Mouse (Mus musculus) Patski (cell line): ENCODE data around the gene Slc16a10. TPM values are rescaled to one million over a fixed set of nuclear protein-coding genes. Genes with fewer than 3 reads are reported as not detected.

Experiments used
- ATAC-seq: fragments of 100-300 bp; one replicate; pipeline ENCODE4 v1.8.0; 2021
- CTCF ChIA-PET: fragments of 350-600 bp; sonication (Branson Sonifier 250); formaldehyde crosslinking; loops from one replicate; lab custom pipeline; 2022; ENCODE audit warnings: inconsistent platforms; lab: Charles Lee
- POLR2A ChIA-PET: fragments of 350-600 bp; sonication (Branson Sonifier 250); formaldehyde crosslinking; loops from one replicate; lab custom pipeline; 2022; ENCODE audit warnings: antibody characterized with exemption, inconsistent platforms; lab: Charles Lee
- DNase-seq: peaks from one replicate; pipeline ENCODE4 v3.0.0-alpha.2; 2011; ENCODE audit warnings: low read depth, low spot score
- H3K27me3 ChIP-seq: fragments of 371-371 bp; one replicate; pipeline ENCODE4 v1.5.1; 2021
- CTCF ChIP-seq: fragments of 100-300 bp; IDR thresholded peaks from one replicate; pipeline ENCODE4 v1.5.1; 2021
- in situ Hi-C: fragments of 300-500 bp; cut with MboI; formaldehyde crosslinking; loops from 3 replicates; pipeline ENCODE4 v1.11.1; 2018; ENCODE audit warnings: low pct_unique_long_range_greater_than_20kb, mixed read lengths
- polyA plus RNA-seq: library from polyadenylated mRNA; unstranded; gene quantifications from one replicate; pipeline ENCODE4 v1.2.3, GENCODE M21; 2021

The Slc16a10 gene
- polyA plus RNA-seq, 1 experiment from 2014 or later: 9.1 TPM

GRCm38 (mm10) chr10:40061926-40062325, 80.1 kb downstream of the Slc16a10 start:
- TF ChIP-seq CTCF: no peak
- ATAC-seq (no peak), DNase-seq (no peak)
- ChIA-PET POLR2A (interaction anchor here (0.8 kb wide), 1 partner anchor 170 kb away, joined by 3 read pairs; no protein-coding TSS in a partner anchor), CTCF (interaction anchor here (1.1 to 14.6 kb wide), 3 partner anchors 34 to 152 kb away, joined by 3 to 138 read pairs (median 6); no protein-coding TSS in a partner anchor)
- in situ Hi-C loops: no loop called here
- no peaks in the 10 kb centered on the region for H3K27me3 ChIP-seq

GRCm38 (mm10) chr10:40058786-40059120, 83.3 kb downstream of the Slc16a10 start:
- in situ Hi-C loops: loop anchor here (5.0 to 10.0 kb wide), 3 partner anchors 86 to 466 kb away; partner anchors contain the start of gene Slc16a10
- CTCF ChIA-PET: interaction anchor here (14.6 kb wide), 1 partner anchor 155 kb away, joined by 138 read pairs; no protein-coding TSS in a partner anchor
- no peaks in the 10 kb centered on the region for H3K27me3 ChIP-seq
- POLR2A ChIA-PET: no interaction called here
- TF ChIP-seq CTCF: no peak
- DNase-seq: no peak
- ATAC-seq: no peak

- no peak for TF ChIP-seq CTCF
- in situ Hi-C loops: loop anchor here (5.0 to 10.0 kb wide), 3 partner anchors 87 to 467 kb away; partner anchors contain the start of gene Slc16a10
- ATAC-seq (no peak), DNase-seq (no peak)
- H3K27me3 ChIP-seq: no peaks in the 10 kb centered on the region
- CTCF ChIA-PET: interaction anchor here (14.6 kb wide), 1 partner anchor 156 kb away, joined by 138 read pairs; no protein-coding TSS in a partner anchor
- POLR2A ChIA-PET: no interaction called here
Measured at GRCm38 (mm10) chr10:40058062-40058785, 83.8 kb downstream of the Slc16a10 start.

GRCm38 (mm10) chr10:40057615-40058014, 84.4 kb downstream of the Slc16a10 start:
- in situ Hi-C loops: loop anchor here (5.0 to 10.0 kb wide), 3 partner anchors 87 to 467 kb away; partner anchors contain the start of gene Slc16a10
- ChIA-PET CTCF (interaction anchor here (1.0 to 14.6 kb wide), 2 partner anchors 101 to 156 kb away, joined by 3 to 138 read pairs; no protein-coding TSS in a partner anchor), POLR2A (no interaction called here)
- H3K27me3 ChIP-seq: no peaks in the 10 kb centered on the region
- ATAC-seq: no peak
- no peak for TF ChIP-seq CTCF
- no peak for DNase-seq

GRCm38 (mm10) chr10:40054455-40054854, 87.6 kb downstream of the Slc16a10 start:
- ATAC-seq (no peak), DNase-seq (no peak)
- TF ChIP-seq CTCF: no peak
- CTCF ChIA-PET: interaction anchor here (1.0 to 14.6 kb wide), 5 partner anchors 20 to 159 kb away, joined by 3 to 138 read pairs (median 7); partner anchors contain the start of gene Mfsd4b1
- in situ Hi-C loops: loop anchor here (10.0 kb wide), 2 partner anchors 90 to 470 kb away; partner anchors contain the start of gene Slc16a10
- POLR2A ChIA-PET: no interaction called here
- H3K27me3 ChIP-seq: no peaks in the 10 kb centered on the region

- no peak for TF ChIP-seq CTCF
- ATAC-seq: no peak
- ChIA-PET CTCF (interaction anchor here (0.7 to 14.6 kb wide), 11 partner anchors 15 to 160 kb away, joined by 3 to 138 read pairs (median 3); partner anchors contain the start of gene Mfsd4b1), POLR2A (no interaction called here)
- H3K27me3 ChIP-seq: no peaks in the 10 kb centered on the region
- no peak for DNase-seq
- in situ Hi-C loops: loop anchor here (10.0 kb wide), 2 partner anchors 91 to 471 kb away; partner anchors contain the start of gene Slc16a10
Measured at GRCm38 (mm10) chr10:40053896-40054295, 88.2 kb downstream of the Slc16a10 start.

- in situ Hi-C loops: loop anchor here (10.0 kb wide), 2 partner anchors 91 to 471 kb away; partner anchors contain the start of gene Slc16a10
- CTCF ChIA-PET: interaction anchor here (0.7 to 14.6 kb wide), 12 partner anchors 10 to 161 kb away, joined by 3 to 138 read pairs (median 3); partner anchors contain the start of gene Mfsd4b1
- peak; percentile 69 for TF ChIP-seq CTCF
- no peaks in the 10 kb centered on the region for H3K27me3 ChIP-seq
- no peak for DNase-seq
- no peak for ATAC-seq
- POLR2A ChIA-PET: no interaction called here
Measured at GRCm38 (mm10) chr10:40053257-40053895, 88.7 kb downstream of the Slc16a10 start.

GRCm38 (mm10) chr10:40051997-40052396, 90.1 kb downstream of the Slc16a10 start:
- ATAC-seq: no peak
- POLR2A ChIA-PET: no interaction called here
- in situ Hi-C loops: loop anchor here (10.0 kb wide), 2 partner anchors 93 to 473 kb away; partner anchors contain the start of gene Slc16a10
- TF ChIP-seq CTCF: no peak
- CTCF ChIA-PET: interaction anchor here (0.8 to 14.6 kb wide), 6 partner anchors 9 to 162 kb away, joined by 3 to 138 read pairs (median 5); no protein-coding TSS in a partner anchor
- H3K27me3 ChIP-seq: no peaks in the 10 kb centered on the region
- no peak for DNase-seq

GRCm38 (mm10) chr10:40050763-40051162, 91.3 kb downstream of the Slc16a10 start:
- ATAC-seq: no peak
- ChIA-PET CTCF (interaction anchor here (1.4 to 14.6 kb wide), 3 partner anchors 9 to 163 kb away, joined by 5 to 138 read pairs (median 5); no protein-coding TSS in a partner anchor), POLR2A (no interaction called here)
- in situ Hi-C loops: loop anchor here (10.0 kb wide), 2 partner anchors 94 to 474 kb away; partner anchors contain the start of gene Slc16a10
- no peak for DNase-seq
- TF ChIP-seq CTCF: no peak
- no peaks in the 10 kb centered on the region for H3K27me3 ChIP-seq

- no peak for ATAC-seq
- ChIA-PET CTCF (interaction anchor here (1.1 to 4.0 kb wide), 10 partner anchors 10 to 171 kb away, joined by 3 to 36 read pairs (median 4); partner anchors contain the start of genes Mfsd4b1 and Mfsd4b3), POLR2A (interaction anchor here (0.5 kb wide), 1 partner anchor 39 kb away, joined by 4 read pairs; no protein-coding TSS in a partner anchor)
- in situ Hi-C loops: no loop called here
- no peaks in the 10 kb centered on the region for H3K27me3 ChIP-seq
- peak; percentile 74 for TF ChIP-seq CTCF
- no peak for DNase-seq
Measured at GRCm38 (mm10) chr10:40041339-40041738, 100.7 kb downstream of the Slc16a10 start.
